Mouse (Mus musculus) thymus, postnatal 25 days (tissue): ENCODE results near the gene Ada.
"Not testable (repeated sequence)": the region's sequence is repeated elsewhere in the genome, so short reads cannot be mapped to it uniquely, and the experiment has no call there.

Source experiments
- DNase-seq: peaks from one replicate; pipeline ENCODE4 v3.0.0; 2022

Ada gene

DNA sequence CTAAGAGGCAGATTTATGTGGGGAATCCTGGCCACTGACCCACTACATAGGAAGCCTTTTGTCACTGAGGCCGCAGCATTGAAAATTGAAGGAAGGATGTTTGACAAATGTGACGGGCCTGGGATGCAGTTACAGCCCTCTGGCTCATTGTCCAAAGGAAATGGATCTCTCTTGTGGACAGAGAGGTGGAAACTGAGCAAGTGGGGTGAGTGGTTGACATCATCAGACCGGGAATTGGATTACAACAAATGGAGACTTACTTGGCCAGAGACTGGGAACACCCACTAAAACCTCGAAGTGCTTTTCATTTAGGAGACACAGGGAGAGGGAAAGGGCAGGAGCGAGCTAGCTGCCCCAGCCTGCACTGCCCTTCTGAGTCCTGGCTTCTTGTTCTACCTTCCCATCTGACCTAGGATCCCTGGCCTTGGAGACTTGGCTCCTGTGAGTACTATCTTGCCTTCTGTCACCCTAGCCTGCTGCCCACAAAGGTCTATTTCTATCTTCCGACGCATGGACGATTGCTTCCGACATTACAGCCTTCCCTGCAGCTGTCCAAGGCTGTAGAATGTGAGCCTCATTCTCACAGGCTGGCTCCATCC lies 56.2 kb downstream of the Ada start:
- no peak for DNase-seq

GRCm38 (mm10) chr2:163692873-163693612 lies 57.0 kb downstream of the Ada start:
- no peak for DNase-seq

GRCm38 (mm10) chr2:163691846-163692605 lies 58.0 kb downstream of the Ada start:
- no peak for DNase-seq

GRCm38 (mm10) chr2:163690409-163691304 lies 59.4 kb downstream of the Ada start:
- no peak for DNase-seq

GRCm38 (mm10) chr2:163689771-163690170 lies 60.3 kb downstream of the Ada start:
- DNase-seq, result no peak

DNA sequence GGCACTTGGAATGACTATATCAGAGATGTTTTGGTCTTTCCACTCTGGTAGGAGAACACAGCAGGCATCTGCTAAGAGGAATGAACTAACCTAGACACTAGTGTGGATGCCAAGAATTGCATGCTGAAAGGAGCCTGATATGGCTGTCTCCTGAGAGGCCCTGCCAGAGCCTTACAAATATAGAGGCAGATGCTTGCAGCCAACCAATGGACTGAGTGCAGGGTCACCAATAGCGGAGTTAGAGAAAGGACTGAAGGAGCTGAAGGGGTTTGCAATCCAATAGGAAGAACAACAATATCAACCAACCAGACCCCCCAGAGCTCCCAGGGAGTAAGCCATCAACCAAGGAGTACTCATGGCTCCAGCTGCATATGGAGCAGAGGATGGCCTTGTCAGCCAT lies 61.7 kb downstream of the Ada start:
- not testable (repeated sequence) for DNase-seq

- no peak for DNase-seq
Observed at GRCm38 (mm10) chr2:163686886-163687285, 63.2 kb downstream of the Ada start.

DNA sequence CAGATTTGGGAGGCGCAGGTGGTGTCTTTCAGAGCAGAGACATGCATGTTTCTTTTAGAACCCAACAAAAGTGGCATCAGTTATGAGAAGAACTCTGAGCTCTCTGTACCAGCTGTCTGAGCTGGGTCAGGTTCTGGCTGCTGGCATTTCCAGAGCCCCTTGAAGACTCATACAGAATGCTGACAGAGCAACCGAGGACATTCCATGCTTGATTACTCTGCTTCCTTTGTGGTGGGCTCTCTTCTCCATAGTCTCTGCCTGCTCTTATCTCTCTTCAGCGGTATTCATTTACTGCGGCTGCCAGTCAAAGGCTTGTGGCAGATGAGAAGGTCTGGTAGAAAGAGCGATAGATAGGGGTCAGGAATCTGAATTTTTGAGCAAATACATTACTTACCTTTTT lies 63.8 kb downstream of the Ada start:
- no peak for DNase-seq

- DNase-seq, result no peak
Observed at GRCm38 (mm10) chr2:163685761-163686200, 64.3 kb downstream of the Ada start.

- no peak for DNase-seq
Observed at GRCm38 (mm10) chr2:163685287-163685686, 64.8 kb downstream of the Ada start.

GRCm38 (mm10) chr2:163682344-163682743 lies 67.7 kb downstream of the Ada start:
- no peak for DNase-seq

- DNase-seq, result no peak
Observed at GRCm38 (mm10) chr2:163676745-163677144, 73.3 kb downstream of the Ada start.
